Mouse (Mus musculus) cerebellum, adult 18-20 months (tissue): ENCODE results near the gene Smim13.
"Not testable (repeated sequence)": the region's sequence is repeated elsewhere in the genome, so short reads cannot be mapped to it uniquely, and the experiment has no call there.

Source experiments
- DNase-seq, 2 experiments: peaks; one replicate each; pipeline ENCODE4 v3.0.0; 2021

The Smim13 gene

DNA sequence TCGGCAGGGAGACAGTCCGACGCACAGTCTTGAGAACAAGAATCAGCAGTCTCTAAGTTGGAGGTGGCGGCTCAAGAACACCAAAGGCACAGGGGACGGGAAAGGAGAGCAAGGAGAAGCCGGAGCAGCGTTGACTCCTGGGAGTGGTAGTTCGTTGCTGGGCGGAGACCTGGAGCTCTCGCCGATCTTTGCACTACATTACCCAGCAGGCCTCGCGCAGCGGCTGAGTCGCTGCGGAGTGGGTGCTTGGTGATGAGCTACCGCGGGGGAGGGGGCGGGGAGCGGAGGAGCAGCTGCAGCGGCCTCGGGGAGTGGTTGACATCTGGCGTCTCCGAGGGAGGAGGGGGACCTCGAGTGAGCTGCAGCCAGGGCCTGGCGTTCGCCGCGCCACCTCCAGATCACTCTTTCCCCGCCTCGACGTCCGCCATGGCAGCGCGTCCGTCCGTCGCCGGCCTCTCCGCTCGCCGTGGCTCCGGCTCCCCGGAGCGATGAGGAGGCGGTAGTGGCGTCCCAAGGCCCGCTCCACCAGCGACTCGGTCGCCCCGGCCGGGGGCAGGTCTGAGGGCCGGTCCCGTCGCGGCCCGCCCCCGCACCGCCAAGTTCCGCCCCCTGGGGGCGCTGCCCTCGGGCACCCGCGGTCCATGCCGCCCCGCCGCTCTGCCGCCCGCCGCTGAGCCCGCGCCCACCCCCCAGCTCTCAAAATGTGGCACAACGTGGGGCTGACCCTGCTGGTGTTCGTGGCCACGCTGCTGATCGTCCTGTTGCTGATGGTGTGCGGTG is at the start of gene Smim13:
Smim13 (plus strand) TSS at position 307 of the 780 bp plus-strand sequence.
- peak; percentile 90 to 98 for DNase-seq

DNA sequence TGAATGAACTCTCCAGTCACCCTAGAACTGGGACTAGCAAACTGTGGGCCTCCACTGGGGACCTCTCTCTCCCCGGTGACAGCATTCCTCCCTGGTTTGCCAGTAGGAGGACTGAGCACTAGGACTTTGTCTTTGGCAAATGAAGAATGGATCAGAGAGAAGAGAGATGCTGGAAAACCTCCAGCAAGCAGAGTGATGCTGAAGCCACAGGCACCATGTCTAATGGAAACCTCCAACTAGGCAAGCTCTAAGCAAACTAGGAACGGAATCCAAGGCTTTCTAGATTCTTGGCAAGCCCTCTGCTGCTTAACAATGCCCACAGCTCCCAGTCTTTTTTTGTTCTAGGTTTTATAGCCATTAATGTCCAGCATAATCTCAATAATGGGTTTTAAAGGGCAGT is 48.8 kb upstream of the Smim13 start:
- DNase-seq: no peak

DNA sequence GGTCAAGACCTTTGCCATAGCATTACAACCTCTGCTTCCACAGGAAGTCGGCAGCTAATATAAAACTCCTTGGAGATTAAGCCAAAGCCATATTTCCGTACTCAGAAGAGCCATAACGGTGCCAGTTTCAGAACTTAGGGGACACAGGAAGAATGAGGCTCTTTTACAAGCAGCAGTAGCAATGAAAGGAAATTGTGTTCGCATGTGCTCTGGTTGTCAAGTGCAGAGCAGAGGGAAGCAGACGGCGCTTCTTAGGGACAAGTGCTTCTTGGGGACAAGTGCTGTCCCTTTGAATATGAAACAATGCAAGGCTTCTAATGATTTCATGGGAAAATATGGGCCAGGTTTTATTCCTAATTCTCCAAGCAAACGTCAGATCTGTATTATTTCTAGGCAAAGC is 46.4 kb upstream of the Smim13 start:
- no peak for DNase-seq

DNA sequence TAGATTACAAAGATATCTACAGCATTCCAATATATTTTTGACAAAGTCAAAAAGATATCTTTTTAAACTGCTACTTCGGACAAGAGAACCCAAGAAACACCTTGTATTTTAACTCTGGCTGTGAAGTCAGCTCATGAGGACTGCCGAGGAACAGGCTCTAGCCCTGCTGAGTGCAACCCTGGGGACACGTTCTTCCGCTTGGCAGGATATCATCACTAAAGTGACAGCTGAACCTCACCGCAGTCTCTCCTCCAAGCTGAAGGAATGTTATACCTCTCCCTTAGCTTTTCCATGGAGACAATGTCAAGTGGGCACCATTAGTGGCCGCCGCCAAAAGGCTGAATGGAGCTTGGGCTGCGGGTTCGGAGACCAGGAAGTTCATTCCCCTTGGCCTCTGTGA is 46.0 kb upstream of the Smim13 start:
- DNase-seq: no peak

DNA sequence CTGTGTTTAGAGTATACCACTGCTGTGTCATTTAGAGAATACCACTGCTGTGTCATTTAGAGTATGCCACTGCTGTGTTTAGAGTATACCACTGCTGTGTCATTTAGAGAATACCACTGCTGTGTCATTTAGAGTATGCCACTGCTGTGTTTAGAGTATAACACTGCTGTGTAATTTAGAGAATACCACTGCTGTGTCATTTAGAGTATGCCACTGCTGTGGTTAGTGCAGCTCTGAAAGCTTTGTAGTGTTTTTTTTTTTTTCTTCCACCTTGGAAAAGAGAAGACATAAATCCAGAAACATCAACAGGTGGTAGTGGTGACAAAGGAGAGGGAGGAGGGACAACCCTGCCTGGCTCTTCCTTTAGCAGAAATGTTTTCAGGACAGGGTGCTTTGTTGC is 44.1 kb upstream of the Smim13 start:
- DNase-seq: not testable (repeated sequence)

DNA sequence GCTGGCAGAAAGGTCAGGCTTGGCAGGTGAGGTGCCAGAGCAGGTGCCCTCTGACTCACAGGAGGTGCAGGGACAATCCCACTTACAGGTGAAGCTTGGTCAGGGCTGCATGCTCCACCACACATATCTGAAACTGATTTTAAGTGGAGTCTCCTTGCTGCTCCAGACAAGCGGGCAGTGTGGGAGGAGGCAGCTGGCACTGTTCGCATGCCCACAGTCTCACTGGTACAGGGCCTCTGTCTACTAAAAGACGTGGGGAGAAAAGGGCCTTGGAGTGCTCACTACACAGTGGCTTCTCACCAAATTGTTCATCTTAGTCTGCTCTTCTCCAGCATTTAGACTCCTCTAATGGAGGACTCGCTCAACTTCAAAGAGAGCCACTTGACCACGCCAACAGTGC is 43.4 kb upstream of the Smim13 start:
- no peak for DNase-seq

DNA sequence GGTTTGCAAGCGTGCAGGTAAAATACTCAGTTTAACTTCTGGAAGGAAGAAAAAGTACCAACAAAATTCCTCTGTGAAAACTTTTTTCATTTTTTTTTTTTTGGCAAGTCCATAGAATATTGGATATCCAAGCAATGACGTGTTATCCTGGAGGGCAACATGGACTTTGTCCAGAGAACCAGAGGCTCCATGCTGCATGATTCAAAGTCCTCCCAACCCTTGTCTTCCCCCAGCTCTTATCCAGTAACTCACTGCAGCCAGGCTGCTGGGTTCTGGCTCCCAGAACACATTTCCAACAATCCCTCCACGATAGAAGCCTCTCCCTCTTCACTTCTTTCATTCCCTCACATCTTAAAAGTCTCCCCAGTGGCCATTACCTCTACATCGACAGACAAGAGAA is 38.4 kb upstream of the Smim13 start:
- DNase-seq: no peak

DNA sequence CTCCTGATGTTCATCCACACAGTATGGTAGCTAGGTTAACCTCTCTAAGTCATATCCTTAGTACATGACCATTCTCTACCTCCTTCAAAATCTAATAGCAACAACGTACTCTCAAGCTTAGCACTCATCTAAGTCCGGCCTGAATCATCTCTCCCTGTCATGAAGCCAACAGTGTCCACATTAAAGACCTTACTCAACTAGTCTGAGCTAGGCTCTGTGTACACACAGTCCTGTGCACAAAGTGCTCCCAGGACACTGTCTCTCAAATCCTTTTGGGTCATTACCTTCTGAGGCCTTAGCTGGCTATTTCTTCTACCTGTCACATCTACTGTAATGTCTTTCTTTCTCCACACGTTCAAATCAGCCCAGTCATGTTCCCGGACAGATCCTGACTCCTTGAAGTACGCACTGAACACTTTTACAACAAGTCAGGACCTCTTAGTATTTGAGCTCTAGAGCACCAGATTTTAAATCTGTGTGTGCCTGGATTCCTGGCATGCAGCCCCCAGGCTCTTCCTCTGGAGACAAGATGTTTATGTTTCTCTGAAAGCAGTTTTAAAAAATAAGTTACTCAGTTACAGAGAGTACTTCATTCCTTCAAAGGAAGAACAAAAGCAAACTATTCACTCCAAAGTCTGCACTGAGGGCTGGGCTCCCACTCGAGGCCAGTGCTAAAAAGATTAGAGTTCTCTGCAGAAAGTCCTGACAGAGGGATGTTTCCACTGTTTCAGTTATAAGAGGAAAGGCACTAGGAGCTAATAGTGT is 36.9 kb upstream of the Smim13 start:
- no peak for DNase-seq

DNA sequence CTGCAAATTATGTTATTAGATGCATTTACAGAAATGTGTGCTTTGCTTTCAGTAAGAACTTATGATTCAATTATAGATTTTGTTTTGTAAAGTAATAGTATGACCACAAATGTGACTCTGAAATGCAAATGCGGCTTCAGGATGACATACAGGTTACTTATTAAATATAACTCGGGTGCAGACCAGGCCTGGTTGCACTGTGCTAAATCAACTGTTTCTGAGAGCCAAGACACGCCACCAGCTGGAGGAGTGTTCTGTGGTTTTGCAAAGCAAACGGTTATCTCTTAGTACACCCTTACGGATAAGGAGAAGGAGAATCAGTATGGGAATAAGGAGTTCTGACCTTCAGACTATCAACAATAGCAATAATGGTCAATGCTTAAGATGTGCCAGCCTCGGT is 34.0 kb upstream of the Smim13 start:
- DNase-seq: no peak

DNA sequence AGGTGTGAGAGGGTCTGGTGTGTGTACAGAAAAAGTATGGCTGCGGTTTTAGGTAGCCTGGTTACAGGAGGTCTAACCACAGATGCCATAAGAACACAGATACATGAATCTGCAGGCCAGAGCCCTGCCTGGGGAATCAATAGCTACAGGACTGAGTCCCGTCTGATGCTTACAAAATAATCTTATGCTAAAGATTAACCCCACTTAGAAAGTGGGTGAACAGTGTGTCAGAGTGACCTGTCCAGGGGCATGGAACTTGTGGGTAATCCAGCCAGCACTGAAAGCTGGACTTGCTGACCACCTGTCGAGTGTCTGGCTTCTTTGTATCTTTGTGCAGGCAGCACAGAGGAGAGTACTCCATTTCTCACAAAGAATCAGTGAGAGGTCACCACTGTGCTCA is 33.4 kb upstream of the Smim13 start:
- no peak for DNase-seq

DNA sequence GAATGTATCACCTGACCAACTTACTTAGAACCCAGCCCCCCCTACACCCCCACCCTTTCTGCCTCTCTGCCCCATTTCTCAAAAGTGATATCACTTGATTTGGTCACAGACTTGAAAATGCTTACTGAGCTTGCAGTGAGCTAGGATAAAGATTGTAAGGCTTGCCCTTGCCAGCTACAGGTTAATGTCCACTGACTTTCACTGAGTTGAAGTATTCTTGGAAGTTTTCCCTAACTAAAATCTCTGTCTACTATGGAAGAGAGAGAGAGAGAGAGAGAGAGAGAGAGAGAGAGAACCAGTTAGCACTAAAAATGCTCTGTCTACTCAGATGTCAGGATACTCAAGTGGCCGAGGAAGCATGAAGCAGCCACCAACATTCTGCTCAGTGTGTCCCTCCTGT is 30.6 kb upstream of the Smim13 start:
- DNase-seq: no peak

DNA sequence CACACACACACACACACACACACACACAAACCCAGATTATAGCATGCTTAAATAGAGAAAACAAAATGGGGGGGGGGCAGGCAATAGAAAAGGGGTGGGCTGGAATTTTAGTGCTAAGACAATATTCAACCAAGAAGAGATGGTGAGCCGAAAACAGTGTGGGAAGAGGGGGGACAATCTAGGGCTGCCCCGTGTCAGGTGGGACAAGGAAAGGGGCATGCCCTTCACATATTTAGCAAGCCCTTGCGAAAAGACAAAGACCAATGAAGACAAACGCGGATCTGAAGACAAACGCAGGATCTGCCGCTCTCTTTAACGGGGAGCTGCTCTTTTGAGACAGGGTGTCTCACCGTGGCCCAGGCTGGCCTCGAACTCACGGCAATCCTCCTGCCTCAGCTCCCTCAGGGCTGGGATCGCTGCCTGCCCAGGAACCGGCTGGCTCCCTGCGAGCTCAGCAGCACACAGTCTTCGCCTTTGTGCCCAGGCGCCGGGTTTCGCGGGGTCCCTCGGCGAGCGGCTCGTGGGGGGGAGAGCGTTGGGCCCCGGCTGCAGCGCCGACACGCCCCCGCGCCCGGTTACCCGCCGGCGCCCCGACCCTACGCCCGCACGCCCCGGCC is 29.8 kb upstream of the Smim13 start:
- DNase-seq: peak in 1 of 2 experiments; percentile 20

DNA sequence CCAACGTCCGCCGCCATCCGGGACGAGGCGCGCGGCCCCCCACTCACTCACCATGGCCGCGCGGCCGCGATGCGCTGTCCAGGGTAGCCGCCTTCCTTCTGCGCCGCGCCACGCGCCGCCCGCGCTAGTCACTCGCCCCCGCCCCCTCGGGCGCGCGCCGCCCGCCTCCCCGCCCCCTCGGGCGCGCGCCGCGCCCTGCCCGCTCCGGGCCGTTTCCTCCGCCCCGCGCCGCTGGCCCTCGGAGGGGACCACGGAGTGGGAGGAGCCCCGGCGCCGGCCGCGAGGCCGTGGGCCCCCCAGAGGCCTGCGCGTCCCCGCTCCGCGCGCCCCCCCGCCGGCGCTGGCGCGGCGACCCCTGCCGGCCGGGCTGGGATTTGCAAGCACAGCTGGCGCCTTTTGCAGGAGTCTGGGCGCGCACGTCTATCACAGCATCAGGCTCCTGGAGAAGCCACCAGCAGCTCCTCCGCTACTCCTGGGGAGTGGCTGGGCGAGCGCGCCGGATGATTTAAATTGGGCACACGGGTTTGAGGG is 29.3 kb upstream of the Smim13 start, which contains the start of gene Elovl2:
Elovl2 (minus strand) TSS at position 102 of the 531 bp plus-strand sequence.
- peak in 1 of 2 experiments; percentile 50 for DNase-seq

DNA sequence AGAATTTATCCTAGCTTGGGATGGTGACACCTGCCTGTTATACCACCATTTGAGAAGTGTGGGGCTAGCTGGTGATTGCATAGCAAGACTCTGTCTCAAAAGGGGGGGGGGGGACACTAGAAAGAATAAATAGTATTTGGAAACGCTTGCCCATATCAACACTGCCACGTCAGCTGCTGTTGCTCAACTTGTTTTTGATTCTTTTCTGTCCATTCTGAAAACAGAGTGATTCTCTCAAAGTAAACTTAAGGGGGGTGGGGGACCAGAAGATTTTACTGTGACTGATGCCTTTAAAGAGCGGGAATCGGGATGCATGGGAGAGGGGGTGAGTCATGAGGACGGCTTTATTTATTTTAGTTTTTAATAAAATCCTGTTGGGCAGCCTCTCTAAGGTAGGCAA is 23.1 kb upstream of the Smim13 start:
- no peak for DNase-seq

DNA sequence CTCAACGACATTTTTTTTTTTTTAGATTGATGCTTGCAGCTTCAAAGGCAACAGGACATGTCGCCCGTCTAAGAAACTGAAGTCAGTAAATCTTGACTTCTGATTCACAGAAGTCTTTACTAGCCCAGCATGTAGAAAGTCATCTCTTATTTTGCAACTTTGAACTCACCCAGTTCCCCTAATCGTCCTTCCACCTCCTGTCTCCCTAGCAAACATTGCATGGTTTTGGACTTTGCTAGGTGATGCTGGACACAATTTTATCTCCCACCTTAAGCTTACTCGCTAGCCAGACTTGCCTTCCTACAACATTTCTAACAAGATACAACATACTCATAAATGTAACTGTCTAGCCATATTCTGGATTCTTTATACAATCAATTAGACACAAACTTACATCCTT is 21.6 kb upstream of the Smim13 start:
- DNase-seq: no peak

DNA sequence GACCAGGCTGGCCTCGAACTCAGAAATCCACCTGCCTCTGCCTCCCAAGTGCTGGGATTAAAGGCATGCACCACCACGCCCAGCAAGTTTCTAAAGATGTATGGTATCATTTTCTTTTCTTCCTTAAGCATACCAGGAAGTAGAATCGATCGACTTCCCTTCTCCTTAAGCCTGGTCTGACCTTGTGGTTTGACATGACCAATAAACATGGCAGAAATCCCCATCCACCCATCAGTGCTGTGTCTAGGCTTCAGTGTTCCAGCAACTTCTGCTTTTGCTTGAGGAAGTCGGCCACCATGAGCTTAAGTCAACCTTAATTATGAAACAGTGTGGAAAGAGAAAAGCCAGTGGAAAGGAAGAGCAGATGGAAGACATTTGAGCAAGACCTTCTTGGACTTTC is 19.4 kb upstream of the Smim13 start:
- DNase-seq: no peak

DNA sequence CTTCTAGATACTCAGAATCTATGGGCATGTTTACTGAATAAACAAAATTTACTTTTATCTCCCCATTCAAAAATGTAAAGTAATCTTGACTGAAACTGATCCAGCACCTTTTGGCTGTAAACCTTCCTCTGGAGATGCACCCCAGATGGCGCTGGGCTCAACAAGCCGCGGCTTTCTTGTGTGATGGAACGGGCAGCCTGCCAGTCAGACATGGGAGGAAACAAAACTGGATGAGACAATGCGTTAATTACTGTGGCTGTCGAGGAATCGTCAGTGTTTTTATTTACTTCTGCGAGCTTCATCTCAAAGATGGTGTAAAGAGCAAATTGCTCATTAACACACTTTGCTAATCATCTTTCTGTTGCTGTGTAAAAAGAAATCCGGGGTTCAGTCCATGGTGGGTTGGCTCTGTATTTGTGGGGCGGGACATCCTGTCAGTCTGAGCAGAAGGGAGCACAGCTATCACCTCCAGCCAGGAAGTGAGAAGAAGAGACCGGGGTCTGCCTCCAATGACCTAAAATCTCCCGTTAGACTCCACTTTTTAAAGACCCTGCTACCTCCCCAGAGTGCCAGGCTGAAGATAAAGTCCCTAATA is 18.2 kb upstream of the Smim13 start:
- DNase-seq: peak; percentile 45 to 46

DNA sequence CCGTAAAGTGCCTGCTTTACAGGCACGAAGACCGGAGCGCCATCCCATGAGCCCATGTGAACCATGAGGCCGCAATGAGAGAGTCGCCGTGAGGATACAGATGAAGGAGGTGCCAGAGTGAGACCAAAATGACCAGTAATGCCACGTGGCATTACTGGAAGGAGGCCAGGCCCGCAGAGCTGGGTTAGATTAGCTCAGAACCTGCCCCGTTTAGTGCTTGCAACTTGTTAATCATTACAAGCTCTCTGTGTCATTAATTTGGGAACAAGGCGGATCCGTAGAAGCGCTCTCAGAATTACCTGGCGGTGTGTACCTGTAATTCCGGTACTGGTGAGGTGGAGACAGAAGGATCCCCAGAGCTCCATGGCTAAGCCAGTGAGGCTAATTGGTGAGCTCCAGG is 17.4 kb upstream of the Smim13 start:
- DNase-seq: no peak

DNA sequence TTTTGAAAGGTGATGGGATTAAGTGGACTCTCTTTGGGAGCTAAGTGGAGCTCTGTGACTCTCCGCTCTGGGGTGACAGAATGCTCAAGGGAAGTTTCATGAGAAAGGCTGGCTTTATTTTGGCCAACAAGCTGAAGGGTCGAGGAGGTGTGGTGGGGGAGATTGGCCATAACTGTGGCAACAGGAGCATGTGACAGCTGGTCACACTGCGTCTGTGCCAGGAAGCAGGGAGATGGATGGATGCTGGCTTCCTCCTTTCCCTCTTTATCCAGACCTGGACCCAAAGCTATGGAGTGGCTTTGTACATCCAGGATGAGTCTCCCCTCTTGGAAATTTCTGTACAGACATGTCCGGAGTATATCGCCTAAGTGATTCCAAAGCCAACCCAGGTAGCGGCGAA is 16.4 kb upstream of the Smim13 start:
- DNase-seq: no peak

DNA sequence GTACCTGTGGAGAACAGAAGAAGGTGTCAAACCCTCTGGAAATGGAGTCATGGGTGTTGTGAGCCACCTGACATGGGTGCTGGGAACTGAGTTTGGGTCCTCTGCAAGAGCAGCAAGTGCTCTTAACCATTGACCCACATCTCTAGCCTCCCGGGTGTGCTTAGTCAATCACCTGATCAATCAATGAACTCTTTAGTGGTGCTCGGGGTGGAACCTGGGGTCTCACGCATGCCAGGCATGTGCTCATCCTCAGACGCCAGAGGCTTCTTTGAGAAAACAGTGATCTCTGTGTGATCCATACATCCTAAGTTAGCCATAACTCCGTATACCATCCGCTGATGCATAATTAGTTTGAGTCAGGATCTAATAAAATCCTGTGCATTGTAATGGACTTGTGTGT is 14.5 kb upstream of the Smim13 start:
- no peak for DNase-seq

DNA sequence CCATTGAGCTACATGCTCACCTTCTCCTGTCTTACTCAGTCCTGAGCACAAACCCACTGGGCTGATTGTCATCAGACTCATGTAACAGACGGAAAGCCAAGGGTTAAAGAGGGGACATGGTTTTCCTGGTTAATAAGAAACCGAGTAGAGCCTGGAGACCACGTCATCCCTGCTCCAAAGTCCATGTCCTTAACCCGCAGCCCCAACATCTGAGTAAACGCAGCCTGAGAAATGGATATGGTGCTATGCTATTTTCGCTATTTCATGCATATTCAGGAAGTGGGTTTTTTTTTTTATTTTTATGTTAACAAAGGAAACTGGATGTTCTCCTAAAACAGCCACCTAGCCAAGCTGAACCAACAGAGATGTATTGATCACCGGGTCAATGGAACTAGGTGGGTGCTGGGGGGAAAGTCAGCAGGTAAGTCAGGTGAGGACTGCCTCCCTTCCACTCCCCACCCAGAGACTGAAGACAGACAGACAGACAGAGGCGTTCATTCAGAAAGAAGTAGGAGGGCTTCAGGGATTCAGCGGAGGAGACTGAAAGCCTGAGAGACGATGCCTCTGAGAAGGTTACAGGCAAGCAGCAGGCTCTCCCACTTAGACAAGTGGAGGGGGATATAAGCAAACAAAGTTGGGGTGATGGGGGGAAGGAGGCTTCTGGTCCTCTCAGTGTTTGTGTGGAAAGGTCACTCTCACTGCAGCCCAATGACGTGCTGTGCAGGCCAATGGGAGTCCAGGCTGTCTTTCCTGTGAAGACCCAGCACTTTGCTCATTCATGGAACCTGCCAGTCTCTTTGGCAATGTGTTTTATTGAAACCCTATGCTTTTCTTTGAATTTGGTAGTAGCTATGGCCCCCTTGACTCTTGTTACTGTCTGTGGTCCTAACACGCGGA is 13.6 kb upstream of the Smim13 start:
- no peak for DNase-seq
